Mouse (Mus musculus) kidney, embryonic 16.5 days (tissue): ENCODE results near the gene Cdk17. TPM values are rescaled to one million over a fixed set of nuclear protein-coding genes. Genes with fewer than 3 reads are reported as not detected.

Experiments
- ATAC-seq: fragments of 200-750 bp; cut with Nextera tagmentation; 2 replicates; pipeline ENCODE4 v1.8.0; 2017; ENCODE audit warnings: moderate TSS enrichment; ENCODE audit not compliant: low FRiP score, low TSS enrichment
- H3K27ac ChIP-seq: fragments of 300-500 bp; sonication (generic); 2 replicates; pipeline ENCODE4 v1.5.1; 2014; ENCODE audit warnings: low read length
- H3K27me3 ChIP-seq: fragments of 300-500 bp; sonication (generic); 2 replicates; pipeline ENCODE4 v1.6.1; 2014; ENCODE audit warnings: low read length, control low read depth, mixed read lengths; ENCODE audit not compliant: insufficient read depth
- H3K36me3 ChIP-seq: fragments of 300-500 bp; sonication (generic); 2 replicates; pipeline ENCODE4 v1.6.1; 2014; ENCODE audit warnings: low read length, control low read depth, mixed read lengths; ENCODE audit not compliant: insufficient read depth
- H3K4me1 ChIP-seq: fragments of 300-500 bp; sonication (generic); 2 replicates; pipeline ENCODE4 v1.6.1; 2014; ENCODE audit warnings: low read length, control low read depth, mixed read lengths; ENCODE audit not compliant: insufficient read depth
- H3K4me2 ChIP-seq: fragments of 300-500 bp; sonication (generic); replicated peaks from 2 replicates; pipeline ENCODE4 v1.6.1; 2014; ENCODE audit warnings: low read depth, low read length
- H3K4me3 ChIP-seq: fragments of 300-500 bp; sonication (generic); 2 replicates; pipeline ENCODE4 v1.5.1; 2014; ENCODE audit warnings: mild to moderate bottlenecking, low read length
- H3K9ac ChIP-seq: fragments of 300-500 bp; sonication (generic); replicated peaks from 2 replicates; pipeline ENCODE4 v1.6.1; 2014; ENCODE audit warnings: low read length
- H3K9me3 ChIP-seq: fragments of 300-500 bp; sonication (generic); 2 replicates; pipeline ENCODE4 v1.6.1; 2016; ENCODE audit warnings: low read length, control low read depth
- WGBS: fragments of 180-500 bp; shearing (Covaris S2); extraction: QIAGEN DNeasy Blood & Tissue Kit; methylation state at CpG from one replicate; pipeline ENCODE4 v1.1.7; 2014; 5-methylcytosine and 5-hydroxymethylcytosine counted together
- polyA plus RNA-seq: library from polyadenylated mRNA; unstranded; fragments of >200 nt; fragmentation: Nextera tagmentation; extraction: Ambion mirVana; gene quantifications from 2 replicates; pipeline ENCODE4 v1.2.1, GENCODE M21; 2015

Gene Cdk17
- polyA plus RNA-seq, 1 experiment from 2014 or later: 12.8 TPM

GRCm38 (mm10) chr10:93264001-93264400 lies 103.3 kb downstream of the Cdk17 start:
- Histone ChIP-seq H3K4me1 (peaks cover 34% of the 10 kb centered on the region), H3K36me3 (peaks cover 13% of the 10 kb centered on the region), H3K27me3 (no peaks in the 10 kb centered on the region), H3K4me2 (no peak overlapping the region), H3K9ac (no peak overlapping the region), H3K9me3 (no peaks in the 10 kb centered on the region), H3K27ac (no peak overlapping the region), H3K4me3 (no peak overlapping the region)
- 80% methylated on average over 5 of the region's 5 CpGs for WGBS
- no peak for ATAC-seq

DNA sequence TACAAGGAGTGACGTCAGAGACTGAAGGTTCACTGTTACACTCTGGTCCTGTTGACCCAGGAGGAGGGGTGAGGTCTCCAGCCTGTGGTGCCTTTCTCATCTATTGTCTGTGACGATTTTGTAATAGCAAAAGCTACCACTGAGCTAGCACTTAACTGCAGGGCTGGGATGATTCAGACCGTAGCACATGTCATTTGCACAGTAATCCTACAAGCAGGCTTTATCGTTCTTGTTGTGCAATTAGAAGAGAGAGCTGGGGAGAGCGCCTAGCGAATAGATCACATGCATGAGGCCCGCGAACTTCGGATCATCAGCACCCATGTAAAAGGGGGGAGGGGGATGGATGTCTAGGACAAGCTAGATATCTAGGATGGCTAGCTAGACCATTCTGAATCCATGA lies 105.2 kb downstream of the Cdk17 start:
- H3K36me3 ChIP-seq: peaks cover 10% of the 10 kb centered on the region
- peaks cover 47% of the 10 kb centered on the region for H3K4me1 ChIP-seq
- H3K4me2 ChIP-seq: no peak overlapping the region
- H3K4me3 ChIP-seq: no peak overlapping the region
- ATAC-seq: no peak
- no peak overlapping the region for H3K27ac ChIP-seq
- H3K27me3 ChIP-seq: no peaks in the 10 kb centered on the region
- no peaks in the 10 kb centered on the region for H3K9me3 ChIP-seq
- no peak overlapping the region for H3K9ac ChIP-seq
- WGBS: 86% methylated on average over 9 of the region's 9 CpGs

DNA sequence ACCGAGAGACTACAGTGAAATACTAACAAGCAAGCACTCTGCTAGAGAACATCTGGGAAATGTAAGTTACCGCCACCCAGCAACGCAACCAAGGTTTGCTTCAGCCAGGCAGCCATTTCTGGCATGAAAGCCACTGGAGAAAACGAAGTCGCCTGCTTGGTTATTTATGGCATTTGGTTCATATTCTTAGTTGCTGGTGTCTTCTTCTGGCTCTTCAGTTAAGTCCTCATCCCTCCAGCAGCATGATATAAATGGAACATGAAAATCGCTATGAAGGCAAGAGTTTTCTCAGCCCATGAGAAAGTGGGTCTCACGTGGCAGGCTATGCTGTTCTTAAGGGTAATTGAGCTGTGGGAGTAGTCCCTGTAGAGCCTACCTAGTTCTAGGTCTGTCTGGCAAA lies 105.8 kb downstream of the Cdk17 start:
- Histone ChIP-seq H3K27ac (no peak overlapping the region), H3K4me3 (no peak overlapping the region), H3K9ac (no peak overlapping the region), H3K36me3 (peaks cover 10% of the 10 kb centered on the region), H3K9me3 (no peaks in the 10 kb centered on the region), H3K4me1 (peaks cover 40% of the 10 kb centered on the region), H3K27me3 (no peaks in the 10 kb centered on the region), H3K4me2 (no peak overlapping the region)
- 89% methylated on average over 7 of the region's 7 CpGs for WGBS
- no peak for ATAC-seq

GRCm38 (mm10) chr10:93267509-93267908 lies 106.8 kb downstream of the Cdk17 start:
- no peak overlapping the region for H3K27ac ChIP-seq

DNA sequence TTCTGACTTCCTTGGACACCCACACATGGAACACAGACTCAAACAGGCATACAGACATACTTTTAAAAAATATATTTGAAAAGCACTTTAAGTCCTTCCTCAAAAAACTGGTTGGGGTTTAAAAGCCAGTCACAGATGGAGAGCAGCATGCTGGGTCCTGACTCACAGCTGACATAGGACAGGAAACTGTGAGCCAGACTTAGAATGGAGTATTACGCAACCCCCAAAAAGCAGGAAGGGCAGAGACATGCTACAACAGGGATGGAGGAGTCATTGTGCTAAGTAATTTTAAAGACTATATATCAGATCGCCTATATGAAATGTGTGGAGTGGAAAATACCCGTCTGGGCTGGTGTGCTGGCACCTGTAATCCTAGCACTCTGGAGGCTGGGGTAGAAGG lies 107.7 kb downstream of the Cdk17 start:
- no peaks in the 10 kb centered on the region for H3K27me3 ChIP-seq
- 89% methylated on average over 3 of the region's 3 CpGs for whole genome bisulfite sequencing
- H3K4me3 ChIP-seq: no peak overlapping the region
- peaks cover 10% of the 10 kb centered on the region for H3K36me3 ChIP-seq
- no peak overlapping the region for H3K27ac ChIP-seq
- no peak overlapping the region for H3K4me2 ChIP-seq
- no peak for ATAC-seq
- no peaks in the 10 kb centered on the region for H3K9me3 ChIP-seq
- no peak overlapping the region for H3K9ac ChIP-seq
- H3K4me1 ChIP-seq: peaks cover 29% of the 10 kb centered on the region

More at GRCm38 (mm10) chr10:93267509-93267908, 106.8 kb downstream of the Cdk17 start:
- Histone ChIP-seq H3K27me3 (no peaks in the 10 kb centered on the region), H3K4me1 (peaks cover 37% of the 10 kb centered on the region), H3K4me2 (no peak overlapping the region), H3K36me3 (peaks cover 10% of the 10 kb centered on the region), H3K9me3 (no peaks in the 10 kb centered on the region), H3K4me3 (no peak overlapping the region), H3K9ac (no peak overlapping the region)
- WGBS: 83% methylated on average over 5 of the region's 5 CpGs
- ATAC-seq: no peak

GRCm38 (mm10) chr10:93269744-93270143 lies 109.1 kb downstream of the Cdk17 start:
- ATAC-seq: no peak
- Histone ChIP-seq H3K36me3 (0 out of 2 replicates have a peak, but pooled peaks cover 6% of the 10 kb centered on the region), H3K9me3 (no peaks in the 10 kb centered on the region), H3K27ac (0 out of 2 replicates have a peak overlapping the region, but pooled peaks have one; percentile 21), H3K27me3 (no peaks in the 10 kb centered on the region), H3K4me3 (no peak overlapping the region), H3K4me2 (no peak overlapping the region), H3K4me1 (peaks cover 28% of the 10 kb centered on the region), H3K9ac (no peak overlapping the region)
- WGBS: 15% methylated on average over 4 of the region's 4 CpGs

DNA sequence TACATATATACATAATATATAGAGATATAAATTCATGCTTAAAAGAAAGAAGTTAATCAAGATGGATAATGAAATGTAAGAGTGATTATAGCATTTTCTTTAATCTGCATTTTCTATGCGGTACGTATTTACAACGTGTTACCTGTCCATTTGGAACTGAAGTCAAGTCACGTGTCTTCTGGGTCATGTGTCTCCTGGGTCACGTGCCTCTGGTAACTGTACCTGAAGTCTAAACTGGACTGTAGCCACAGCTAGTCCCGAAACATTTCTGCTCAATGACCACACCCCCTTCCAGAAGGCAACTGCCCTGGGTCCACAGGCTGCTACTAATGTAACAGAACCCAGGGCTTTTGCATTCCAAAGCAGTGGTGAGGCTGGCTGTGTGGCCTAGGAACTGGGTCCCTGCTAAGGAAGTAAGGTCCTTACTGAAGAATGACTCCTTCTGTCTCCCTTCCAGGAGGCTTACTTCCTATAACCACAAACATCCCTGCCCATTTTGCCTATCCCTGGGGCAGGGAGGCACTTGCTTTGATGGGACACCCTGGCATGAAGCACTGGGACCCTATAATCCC lies 110.3 kb downstream of the Cdk17 start:
- H3K4me2 ChIP-seq: no peak overlapping the region
- H3K36me3 ChIP-seq: 0 out of 2 replicates have a peak, but pooled peaks cover 2% of the 10 kb centered on the region
- no peak overlapping the region for H3K9ac ChIP-seq
- H3K4me1 ChIP-seq: peaks cover 40% of the 10 kb centered on the region
- no peak for ATAC-seq
- H3K4me3 ChIP-seq: no peak overlapping the region
- WGBS: 85% methylated on average over 6 of the region's 6 CpGs
- no peaks in the 10 kb centered on the region for H3K9me3 ChIP-seq
- no peaks in the 10 kb centered on the region for H3K27me3 ChIP-seq
- no peak overlapping the region for H3K27ac ChIP-seq

DNA sequence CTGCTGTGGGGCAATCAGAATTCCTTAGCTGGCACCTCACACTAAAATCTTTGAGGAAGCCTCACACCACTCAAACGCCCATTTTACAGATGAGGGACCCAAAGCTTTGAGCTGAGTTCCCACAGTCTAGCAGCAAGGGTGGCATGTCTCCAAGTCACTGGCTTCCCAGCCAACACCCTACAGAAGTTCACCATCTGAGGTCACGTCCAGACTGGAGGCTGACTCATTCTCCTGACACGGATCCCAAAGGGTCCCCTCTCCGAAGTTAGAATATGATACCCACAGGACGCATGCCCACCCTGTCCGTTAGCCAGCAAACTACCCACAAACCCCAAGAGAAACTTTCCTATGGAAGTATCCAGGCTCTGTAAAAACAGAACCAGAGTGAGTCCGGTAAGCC lies 111.2 kb downstream of the Cdk17 start:
- Histone ChIP-seq H3K27me3 (no peaks in the 10 kb centered on the region), H3K4me2 (no peak overlapping the region), H3K9ac (no peak overlapping the region), H3K4me3 (no peak overlapping the region), H3K4me1 (peaks cover 49% of the 10 kb centered on the region), H3K9me3 (no peaks in the 10 kb centered on the region), H3K27ac (no peak overlapping the region), H3K36me3 (no peaks in the 10 kb centered on the region)
- WGBS: 79% methylated on average over 7 of the region's 7 CpGs
- no peak for ATAC-seq

DNA sequence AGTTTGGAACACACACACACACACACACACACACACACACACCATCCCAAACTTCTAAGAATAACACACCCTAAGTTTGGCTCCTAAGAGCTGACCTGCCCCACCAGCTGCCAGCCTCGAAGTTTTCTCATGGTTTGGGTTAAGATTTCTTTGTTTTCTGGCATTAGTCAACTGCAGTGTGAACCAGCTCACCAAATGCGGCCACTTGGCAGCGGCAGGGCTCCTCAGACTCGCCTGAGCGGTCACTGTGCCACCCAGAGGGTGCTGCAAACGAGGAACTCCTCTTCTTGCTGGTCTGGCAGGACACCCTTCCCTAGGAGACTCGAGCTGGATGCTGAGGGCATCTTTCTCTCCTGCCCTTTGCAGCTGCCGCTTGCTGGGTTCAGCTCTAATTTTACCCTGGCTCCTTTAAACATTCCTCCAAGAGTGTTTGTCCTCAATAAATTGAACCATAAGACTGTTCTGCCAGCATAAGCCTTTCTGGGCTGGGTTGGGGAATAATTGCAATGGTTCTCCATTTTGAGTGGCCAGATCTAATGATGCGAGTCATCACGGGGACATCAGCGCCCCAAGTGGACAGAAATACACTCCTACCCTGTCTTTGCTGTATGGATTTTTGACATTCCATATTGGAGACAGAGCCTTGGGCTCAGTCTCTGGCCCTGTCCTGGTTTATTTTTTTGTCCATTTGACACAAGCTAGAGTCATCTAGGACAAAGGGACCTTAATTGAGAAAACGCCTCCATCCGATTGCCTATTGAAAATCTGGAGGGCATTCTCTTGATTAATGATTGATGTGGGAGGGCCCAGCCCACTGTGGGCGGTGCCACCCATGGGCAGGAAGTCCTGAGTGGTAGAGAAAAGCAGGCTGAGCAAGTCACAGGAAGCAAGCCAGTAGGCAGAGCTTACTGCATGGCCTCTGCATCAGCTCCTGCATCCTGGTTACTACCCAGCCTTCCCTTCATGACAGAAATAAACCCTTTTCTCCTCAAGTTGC lies 112.6 kb downstream of the Cdk17 start:
- Histone ChIP-seq H3K27me3 (no peaks in the 10 kb centered on the region), H3K9me3 (no peaks in the 10 kb centered on the region), H3K4me1 (peaks cover 56% of the 10 kb centered on the region), H3K27ac (0 out of 2 replicates have a peak overlapping the region, but pooled peaks have one; percentile 3), H3K36me3 (no peaks in the 10 kb centered on the region), H3K9ac (no peak overlapping the region), H3K4me2 (no peak overlapping the region), H3K4me3 (no peak overlapping the region)
- 69% methylated on average over 14 of the region's 14 CpGs for WGBS
- 0 out of 2 replicates have a peak, but pooled peaks have one; percentile 39 for ATAC-seq

DNA sequence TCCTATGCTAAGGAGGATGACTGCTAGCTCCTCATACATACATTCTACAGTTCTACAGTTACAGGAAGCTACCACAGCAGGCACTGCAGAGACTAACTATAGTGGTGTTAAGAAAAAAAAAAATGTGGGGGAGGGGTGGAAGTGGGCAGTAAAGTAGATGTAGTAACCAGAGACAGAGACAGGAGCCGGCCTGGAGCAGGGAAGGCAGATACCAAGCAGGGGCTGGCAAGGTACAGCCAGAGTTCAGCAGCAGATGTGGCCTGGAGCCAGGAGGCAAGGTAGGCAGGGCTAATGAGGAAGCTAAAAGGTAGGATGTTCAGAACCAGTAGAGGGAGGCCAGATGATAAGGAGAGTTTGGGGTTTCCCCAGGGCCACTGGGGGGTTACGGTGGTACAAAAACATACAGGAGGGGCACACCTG lies 113.6 kb downstream of the Cdk17 start:
- Histone ChIP-seq H3K27ac (no peak overlapping the region), H3K9ac (no peak overlapping the region), H3K4me2 (no peak overlapping the region), H3K27me3 (no peaks in the 10 kb centered on the region), H3K36me3 (peaks cover 4% of the 10 kb centered on the region; the same call in 1 of the 2 replicates), H3K4me1 (peaks cover 54% of the 10 kb centered on the region), H3K9me3 (no peaks in the 10 kb centered on the region), H3K4me3 (no peak overlapping the region)
- 53% methylated on average over 2 of the region's 2 CpGs for WGBS
- ATAC-seq: no peak
